Mouse (Mus musculus) lung, postnatal 0 days (tissue): ENCODE data around the gene Adamtsl5.

Source experiments
- CTCF ChIP-seq: IDR thresholded peaks from 2 replicates; pipeline ENCODE4 v1.5.1; 2016; ENCODE audit warnings: antibody characterized with exemption, mild to moderate bottlenecking
- EP300 ChIP-seq: IDR thresholded peaks from 2 replicates; pipeline ENCODE4 v1.6.1; 2016; ENCODE audit warnings: antibody characterized with exemption, mild to moderate bottlenecking, control low read depth

DNA sequence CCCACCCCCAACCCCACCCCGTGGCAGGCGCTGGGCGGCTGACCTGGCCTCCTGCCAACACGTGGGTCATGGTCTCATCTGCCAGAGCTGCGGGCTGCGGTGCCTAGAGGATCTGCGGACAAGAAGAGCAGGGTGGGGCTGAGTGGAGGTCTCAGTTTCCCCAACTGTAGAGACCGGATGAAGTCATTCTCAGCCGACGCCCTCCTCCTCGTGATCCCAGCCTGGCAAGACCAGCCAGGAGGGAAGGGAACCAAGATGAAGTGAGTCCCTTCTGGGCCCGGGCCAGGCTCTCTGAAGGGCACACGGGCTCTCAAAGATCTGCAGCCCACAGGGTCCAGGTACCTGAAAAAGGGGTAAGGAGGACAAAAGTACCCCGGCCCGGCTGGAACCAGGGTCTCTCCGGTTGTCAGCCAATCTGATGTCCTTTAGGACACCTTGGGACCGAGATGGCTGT, 671 bp downstream of the Adamtsl5 start:
- TF ChIP-seq EP300 (no peak), CTCF (no peak)
